Mouse (Mus musculus): ENCODE results near the gene Galr3. TPM values are rescaled to one million over a fixed set of nuclear protein-coding genes. Genes with fewer than 3 reads are reported as not detected.
A peak's percentile ranks its signal among the peaks of the same experiment; 100 is the strongest.

The Galr3 gene
- total and polyA plus RNA-seq, 3 experiments = 2.6 to 4.5 TPM; not detected in 1

- no peaks in the 10 kb centered on the region for H3K4me1 ChIP-seq (ENCODE audit: control insufficient read depth in 1 of 2, insufficient read depth in 2 of 2, low read length in 2 of 2)
- no peaks in the 10 kb centered on the region for H3K27me3 ChIP-seq (ENCODE audit: control insufficient read depth in 1 of 2, insufficient read depth in 2 of 2, low read length in 2 of 2)
- H3K9me3 ChIP-seq (replicated peaks; ENCODE audit: insufficient read depth, low read length) = no peaks in the 10 kb centered on the region
- 0 out of 2 replicates have a peak, but pooled peaks have one; percentile 8 for TF ChIP-seq SMC3 (IDR thresholded peaks at IDR 0.05; ENCODE audit: low read depth, low read length)
- no peak for TF ChIP-seq POLR2AphosphoS5 (IDR thresholded peaks at IDR 0.05; ENCODE audit: borderline replicate concordance, low read depth, low read length)
- no peak for TF ChIP-seq TAL1 (IDR thresholded peaks at IDR 0.05; ENCODE audit: low read length)
- TF ChIP-seq ZMIZ1 (IDR thresholded peaks at IDR 0.05; ENCODE audit: low read depth, low read length) = no peak
- peak; percentile 6 for TF ChIP-seq RAD21 (IDR thresholded peaks at IDR 0.05; ENCODE audit: low read depth, low read length)
- no peak for TF ChIP-seq POLR2A (IDR thresholded peaks at IDR 0.05; ENCODE audit: control insufficient read depth in 1 of 2, insufficient read depth in 1 of 2, low read depth in 1 of 2, low read length in 2 of 2, poor library complexity in 1 of 2)
- TF ChIP-seq CTCF (IDR thresholded peaks at IDR 0.05 in 2 of 3, conservative IDR thresholded peaks at IDR 0.05 in 1 of 3; ENCODE audit: control insufficient read depth in 1 of 3, insufficient read depth in 1 of 3, low read depth in 2 of 3, low read length in 3 of 3, poor library complexity in 1 of 3, severe bottlenecking in 1 of 3) = peak in 1 of 3 experiments; percentile 6; a peak in 1 of 6 replicates
- TF ChIP-seq USF1 (IDR thresholded peaks at IDR 0.05; ENCODE audit: low read depth, low read length) = no peak
- TF ChIP-seq TBP (IDR thresholded peaks at IDR 0.05; ENCODE audit: low read depth, low read length) = no peak
- TF ChIP-seq NRF1 (IDR thresholded peaks at IDR 0.05; ENCODE audit: insufficient read depth, low read depth, low read length, poor library complexity, severe bottlenecking) = no peak
- no peak for TF ChIP-seq MXI1 (IDR thresholded peaks at IDR 0.05; ENCODE audit: low read depth, low read length)
- no peak for TF ChIP-seq USF2 (IDR thresholded peaks at IDR 0.05; ENCODE audit: borderline replicate concordance in 1 of 2, insufficient read depth in 1 of 2, low read depth in 1 of 2, low read length in 2 of 2)
- H3K9ac ChIP-seq (ENCODE audit: control insufficient read depth, low read depth, low read length, poor library complexity, severe bottlenecking) = no peak overlapping the region
- no peak overlapping the region for H3K27ac ChIP-seq (ENCODE audit: control insufficient read depth, low read depth, low read length)
- H3K79me2 ChIP-seq (ENCODE audit: control insufficient read depth, insufficient read depth, low read length, poor library complexity) = no peaks in the 10 kb centered on the region
- H3K4me3 ChIP-seq (ENCODE audit: control insufficient read depth in 1 of 2, insufficient read depth in 1 of 2, low read depth in 2 of 2, low read length in 2 of 2) = no peak overlapping the region
- H3K36me3 ChIP-seq (ENCODE audit: control insufficient read depth in 1 of 2, insufficient read depth in 2 of 2, low read length in 2 of 2) = no peaks in the 10 kb centered on the region
- DNase-seq (ENCODE audit: low read depth, low spot score) = no peak
Observed at GRCm38 (mm10) chr15:79018886-79019285, 22.8 kb upstream of the Galr3 start.

DNA sequence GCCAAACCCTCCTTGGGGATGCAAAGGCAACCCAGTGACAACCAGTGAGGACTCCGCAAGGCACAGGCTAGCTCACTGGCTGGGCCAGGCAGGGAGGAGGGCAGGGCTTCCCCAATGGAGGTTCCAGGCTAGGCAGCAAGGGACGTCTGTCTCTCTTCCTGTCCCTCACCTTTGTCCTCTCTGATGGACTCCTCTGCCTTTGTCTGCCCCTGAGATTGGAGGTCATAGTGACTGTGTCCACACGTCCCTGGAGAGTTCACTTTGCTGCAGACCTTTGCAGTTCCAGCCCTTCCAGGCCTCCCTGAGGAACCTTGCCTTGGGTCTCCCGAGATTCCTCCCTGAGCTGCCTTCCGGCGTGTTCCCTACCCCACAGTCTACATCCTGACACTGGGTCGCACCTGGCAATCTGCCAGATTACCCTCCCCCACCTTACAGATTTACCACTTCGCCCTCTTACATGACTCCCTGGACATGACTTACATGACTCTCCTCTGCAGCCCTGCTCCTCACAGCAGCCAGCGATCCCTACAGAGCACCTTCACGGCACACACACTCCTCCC is 18.9 kb upstream of the Galr3 start:
- no peaks in the 10 kb centered on the region; a peak in 1 of 4 replicates for H3K27me3 ChIP-seq (ENCODE audit: control insufficient read depth in 1 of 2, insufficient read depth in 2 of 2, low read length in 2 of 2)

More for the DNA sequence above, 18.9 kb upstream of the Galr3 start:
- Histone ChIP-seq H3K27ac (ENCODE audit: control insufficient read depth, low read depth, low read length) (no peak overlapping the region), H3K4me3 (ENCODE audit: control insufficient read depth in 1 of 2, insufficient read depth in 1 of 2, low read depth in 2 of 2, low read length in 2 of 2) (no peak overlapping the region), H3K9ac (ENCODE audit: control insufficient read depth, low read depth, low read length, poor library complexity, severe bottlenecking) (no peak overlapping the region), H3K4me1 (ENCODE audit: control insufficient read depth in 1 of 2, insufficient read depth in 2 of 2, low read length in 2 of 2) (0 out of 4 replicates have a peak, but pooled peaks cover 0 to 4% of the 10 kb centered on the region in 2 experiments), H3K9me3 (replicated peaks; ENCODE audit: insufficient read depth, low read length) (no peaks in the 10 kb centered on the region), H3K36me3 (ENCODE audit: control insufficient read depth in 1 of 2, insufficient read depth in 2 of 2, low read length in 2 of 2) (no peaks in the 10 kb centered on the region), H3K79me2 (ENCODE audit: control insufficient read depth, insufficient read depth, low read length, poor library complexity) (peaks cover 3% of the 10 kb centered on the region; the same call in 1 of the 2 replicates)
- no peak for DNase-seq (ENCODE audit: low read depth, low spot score)
- TF ChIP-seq UBTF (IDR thresholded peaks at IDR 0.05; ENCODE audit: borderline replicate concordance, insufficient read depth, low read depth, low read length) = no peak
- TF ChIP-seq NRF1 (IDR thresholded peaks at IDR 0.05; ENCODE audit: insufficient read depth, low read depth, low read length, poor library complexity, severe bottlenecking) = no peak
- TF ChIP-seq MAFK (IDR thresholded peaks at IDR 0.05; ENCODE audit: borderline replicate concordance, low read depth, low read length) = no peak
- no peak for TF ChIP-seq CTCF (IDR thresholded peaks at IDR 0.05 in 2 of 3, conservative IDR thresholded peaks at IDR 0.05 in 1 of 3; ENCODE audit: control insufficient read depth in 1 of 3, insufficient read depth in 1 of 3, low read depth in 2 of 3, low read length in 3 of 3, poor library complexity in 1 of 3, severe bottlenecking in 1 of 3)
- no peak for TF ChIP-seq MYB (IDR thresholded peaks at IDR 0.05; ENCODE audit: low read depth, low read length)
- no peak for TF ChIP-seq POLR2AphosphoS2 (IDR thresholded peaks at IDR 0.05; ENCODE audit: low read length)
- TF ChIP-seq MXI1 (IDR thresholded peaks at IDR 0.05; ENCODE audit: low read depth, low read length) = no peak
- no peak for TF ChIP-seq TCF12 (IDR thresholded peaks at IDR 0.05; ENCODE audit: low read depth, low read length)
- TF ChIP-seq POLR2A (IDR thresholded peaks at IDR 0.05; ENCODE audit: control insufficient read depth in 1 of 2, insufficient read depth in 1 of 2, low read depth in 1 of 2, low read length in 2 of 2, poor library complexity in 1 of 2) = no peak
- TF ChIP-seq RCOR1 (IDR thresholded peaks at IDR 0.05; ENCODE audit: low read depth, low read length) = no peak
- no peak for TF ChIP-seq ZNF384 (IDR thresholded peaks at IDR 0.05; ENCODE audit: low read depth, low read length)
- TF ChIP-seq CHD1 (IDR thresholded peaks at IDR 0.05; ENCODE audit: low read depth, low read length) = no peak
- no peak for TF ChIP-seq ZMIZ1 (IDR thresholded peaks at IDR 0.05; ENCODE audit: low read depth, low read length)
- no peak for TF ChIP-seq USF2 (IDR thresholded peaks at IDR 0.05; ENCODE audit: borderline replicate concordance in 1 of 2, insufficient read depth in 1 of 2, low read depth in 1 of 2, low read length in 2 of 2)
- TF ChIP-seq SMC3 (IDR thresholded peaks at IDR 0.05; ENCODE audit: low read depth, low read length) = no peak
